Mouse (Mus musculus): ENCODE measurements around the gene Col4a3bp. TPM values are rescaled to one million over a fixed set of nuclear protein-coding genes. Genes with fewer than 3 reads are reported as not detected.

Gene Col4a3bp
- polyA plus RNA-seq, 1 experiment from 2014 or later = 10.7 TPM

GRCm38 (mm10) chr13:96527856-96528255, 14.6 kb upstream of the Col4a3bp start:
- Histone ChIP-seq H3K9me3 (ENCODE audit: low read depth, low read length) (no peaks in the 10 kb centered on the region), H3K9ac (no peak overlapping the region), H3K27me3 (ENCODE audit: insufficient read depth, low read length) (no peaks in the 10 kb centered on the region), H3K4me3 (ENCODE audit: low read depth, low read length) (no peak overlapping the region), H3K27ac (ENCODE audit: low read depth) (no peak overlapping the region), H3K4me1 (ENCODE audit: insufficient read depth) (no peaks in the 10 kb centered on the region), H3K4me2 (no peak overlapping the region), H3K36me3 (ENCODE audit: insufficient read depth) (no peaks in the 10 kb centered on the region)
- TF ChIP-seq CTCF (IDR thresholded peaks at IDR 0.05; ENCODE audit: low read depth) = no peak
- no peak for ATAC-seq (ENCODE audit: insufficient read depth)
- no peak for DNase-seq
- 85% methylated on average over 11 of the region's 11 CpGs for WGBS

GRCm38 (mm10) chr13:96528776-96529175, 13.6 kb upstream of the Col4a3bp start:
- H3K4me1 ChIP-seq (ENCODE audit: insufficient read depth) = no peaks in the 10 kb centered on the region
- TF ChIP-seq CTCF (IDR thresholded peaks at IDR 0.05; ENCODE audit: low read depth) = no peak
- no peak overlapping the region for H3K4me3 ChIP-seq (ENCODE audit: low read depth, low read length)
- no peaks in the 10 kb centered on the region for H3K27me3 ChIP-seq (ENCODE audit: insufficient read depth, low read length)
- no peaks in the 10 kb centered on the region for H3K36me3 ChIP-seq (ENCODE audit: insufficient read depth)
- DNase-seq (no peak), ATAC-seq (ENCODE audit: insufficient read depth) (no peak)
- no peak overlapping the region for H3K4me2 ChIP-seq
- H3K9ac ChIP-seq = no peak overlapping the region
- 79% methylated on average over 3 of the region's 3 CpGs for WGBS
- no peak overlapping the region for H3K27ac ChIP-seq (ENCODE audit: low read depth)
- no peaks in the 10 kb centered on the region for H3K9me3 ChIP-seq (ENCODE audit: low read depth, low read length)

- no peaks in the 10 kb centered on the region for H3K4me1 ChIP-seq (ENCODE audit: insufficient read depth)
- no peak overlapping the region for H3K4me2 ChIP-seq
- WGBS = 86% methylated on average over 3 of the region's 3 CpGs
- no peaks in the 10 kb centered on the region for H3K36me3 ChIP-seq (ENCODE audit: insufficient read depth)
- no peak overlapping the region for H3K4me3 ChIP-seq (ENCODE audit: low read depth, low read length)
- no peak for TF ChIP-seq CTCF (IDR thresholded peaks at IDR 0.05; ENCODE audit: low read depth)
- DNase-seq (no peak), ATAC-seq (ENCODE audit: insufficient read depth) (no peak)
- H3K27ac ChIP-seq (ENCODE audit: low read depth) = no peak overlapping the region
- no peaks in the 10 kb centered on the region for H3K27me3 ChIP-seq (ENCODE audit: insufficient read depth, low read length)
- H3K9ac ChIP-seq = no peak overlapping the region
- H3K9me3 ChIP-seq (ENCODE audit: low read depth, low read length) = no peaks in the 10 kb centered on the region
These were observed 12.9 kb upstream of the Col4a3bp start for GRCm38 (mm10) chr13:96529542-96529941.

GRCm38 (mm10) chr13:96530064-96530463, 12.4 kb upstream of the Col4a3bp start:
- DNase-seq = no peak
- H3K27me3 ChIP-seq (ENCODE audit: insufficient read depth, low read length) = no peaks in the 10 kb centered on the region
- no peak for TF ChIP-seq CTCF (IDR thresholded peaks at IDR 0.05; ENCODE audit: low read depth)
- no peak overlapping the region for H3K4me3 ChIP-seq (ENCODE audit: low read depth, low read length)
- no peaks in the 10 kb centered on the region for H3K9me3 ChIP-seq (ENCODE audit: low read depth, low read length)
- no peak overlapping the region for H3K9ac ChIP-seq
- 90% methylated on average over 9 of the region's 9 CpGs for WGBS
- no peak overlapping the region for H3K4me2 ChIP-seq
- H3K36me3 ChIP-seq (ENCODE audit: insufficient read depth) = no peaks in the 10 kb centered on the region
- H3K4me1 ChIP-seq (ENCODE audit: insufficient read depth) = no peaks in the 10 kb centered on the region
- H3K27ac ChIP-seq (ENCODE audit: low read depth) = no peak overlapping the region
- no peak for ATAC-seq (ENCODE audit: insufficient read depth)

GRCm38 (mm10) chr13:96532176-96532575, 10.2 kb upstream of the Col4a3bp start:
- Histone ChIP-seq H3K4me2 (no peak overlapping the region), H3K4me3 (ENCODE audit: low read depth, low read length) (no peak overlapping the region), H3K9me3 (ENCODE audit: low read depth, low read length) (no peaks in the 10 kb centered on the region), H3K9ac (no peak overlapping the region), H3K27ac (ENCODE audit: low read depth) (no peak overlapping the region), H3K27me3 (ENCODE audit: insufficient read depth, low read length) (no peaks in the 10 kb centered on the region), H3K36me3 (ENCODE audit: insufficient read depth) (no peaks in the 10 kb centered on the region), H3K4me1 (ENCODE audit: insufficient read depth) (no peaks in the 10 kb centered on the region)
- no peak for TF ChIP-seq CTCF (IDR thresholded peaks at IDR 0.05; ENCODE audit: low read depth)
- no peak for DNase-seq
- 84% methylated on average over 6 of the region's 6 CpGs for WGBS
- no peak for ATAC-seq (ENCODE audit: insufficient read depth)

- DNase-seq = no peak
- no peak for ATAC-seq (ENCODE audit: insufficient read depth)
- WGBS = 48% methylated on average over 2 of the region's 2 CpGs
- H3K9me3 ChIP-seq (ENCODE audit: low read depth, low read length) = no peaks in the 10 kb centered on the region
- no peak overlapping the region for H3K27ac ChIP-seq (ENCODE audit: low read depth)
- H3K4me3 ChIP-seq (ENCODE audit: low read depth, low read length) = no peak overlapping the region
- no peak for TF ChIP-seq CTCF (IDR thresholded peaks at IDR 0.05; ENCODE audit: low read depth)
- no peak overlapping the region for H3K4me2 ChIP-seq
- no peaks in the 10 kb centered on the region for H3K36me3 ChIP-seq (ENCODE audit: insufficient read depth)
- no peak overlapping the region for H3K9ac ChIP-seq
- no peaks in the 10 kb centered on the region for H3K27me3 ChIP-seq (ENCODE audit: insufficient read depth, low read length)
- no peaks in the 10 kb centered on the region for H3K4me1 ChIP-seq (ENCODE audit: insufficient read depth)
These were observed 8.7 kb upstream of the Col4a3bp start for GRCm38 (mm10) chr13:96533742-96534141.

- 68% methylated on average over 5 of the region's 5 CpGs for WGBS
These were observed 5.4 kb upstream of the Col4a3bp start for GRCm38 (mm10) chr13:96536821-96537572.

More at GRCm38 (mm10) chr13:96536821-96537572, 5.4 kb upstream of the Col4a3bp start:
- Histone ChIP-seq H3K9ac (no peak overlapping the region), H3K27ac (ENCODE audit: low read depth) (no peak overlapping the region), H3K36me3 (ENCODE audit: insufficient read depth) (no peaks in the 10 kb centered on the region), H3K9me3 (ENCODE audit: low read depth, low read length) (no peaks in the 10 kb centered on the region), H3K27me3 (ENCODE audit: insufficient read depth, low read length) (no peaks in the 10 kb centered on the region), H3K4me3 (ENCODE audit: low read depth, low read length) (no peak overlapping the region), H3K4me1 (ENCODE audit: insufficient read depth) (no peaks in the 10 kb centered on the region), H3K4me2 (no peak overlapping the region)
- TF ChIP-seq CTCF (IDR thresholded peaks at IDR 0.05; ENCODE audit: low read depth) = no peak
- DNase-seq (no peak), ATAC-seq (ENCODE audit: insufficient read depth) (no peak)
